Mouse (Mus musculus) left cerebral cortex, adult 11 months (tissue): ENCODE measurements around the gene Rtn3.
"Not testable (repeated sequence)": the region's sequence is repeated elsewhere in the genome, so short reads cannot be mapped to it uniquely, and the experiment has no call there.

Source experiments
- DNase-seq: peaks from one replicate; pipeline ENCODE4 v3.0.0; 2022; ENCODE audit warnings: low spot score

Rtn3 gene

DNA sequence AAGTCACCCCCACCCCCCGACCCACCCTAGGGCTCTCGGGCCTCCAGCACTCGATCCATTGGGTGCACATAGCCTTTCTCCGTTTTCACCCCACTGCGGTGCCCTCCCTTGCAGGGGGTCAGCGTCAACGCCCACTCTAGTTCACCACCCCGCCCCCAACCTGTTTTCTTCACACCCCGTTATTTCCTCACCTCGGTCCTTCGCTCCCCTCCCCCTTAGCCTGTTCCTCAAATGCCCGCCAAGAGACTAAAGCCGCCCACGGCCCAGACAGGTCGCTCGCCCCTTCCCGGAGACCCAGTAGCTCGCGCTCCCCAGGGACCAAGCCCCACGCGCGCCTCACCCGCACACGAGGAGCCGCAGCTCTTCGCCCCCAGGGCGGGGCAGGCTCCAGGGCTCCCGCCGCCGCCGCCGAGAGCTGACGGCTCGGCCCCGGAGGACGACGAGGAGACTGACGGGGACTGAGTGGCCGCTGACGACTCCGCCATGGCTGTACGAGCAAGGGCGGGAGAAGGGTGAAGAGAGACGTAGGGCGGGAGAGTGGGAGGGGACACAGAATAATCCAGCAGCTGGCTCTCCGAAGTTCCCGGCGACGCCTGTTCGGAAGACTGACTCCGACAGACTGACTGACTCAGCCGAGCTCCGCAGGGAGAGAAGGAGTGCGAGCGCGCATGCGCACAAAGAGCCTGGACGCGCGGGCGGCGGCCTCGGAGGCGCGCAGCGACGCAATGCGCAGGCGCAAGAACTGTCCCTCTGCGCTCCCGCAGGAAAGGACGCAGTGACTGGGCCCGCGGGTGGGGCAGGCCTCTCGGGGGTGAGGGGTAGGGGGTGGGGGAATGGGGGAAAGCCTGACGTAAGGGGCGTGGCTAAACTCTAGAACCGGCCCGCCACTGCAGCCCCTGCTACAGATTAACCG is at the start of gene Rtn3:
Rtn3 (minus strand) TSS at position 683 of the 913 bp plus-strand sequence.
- peak; percentile 93 for DNase-seq

DNA sequence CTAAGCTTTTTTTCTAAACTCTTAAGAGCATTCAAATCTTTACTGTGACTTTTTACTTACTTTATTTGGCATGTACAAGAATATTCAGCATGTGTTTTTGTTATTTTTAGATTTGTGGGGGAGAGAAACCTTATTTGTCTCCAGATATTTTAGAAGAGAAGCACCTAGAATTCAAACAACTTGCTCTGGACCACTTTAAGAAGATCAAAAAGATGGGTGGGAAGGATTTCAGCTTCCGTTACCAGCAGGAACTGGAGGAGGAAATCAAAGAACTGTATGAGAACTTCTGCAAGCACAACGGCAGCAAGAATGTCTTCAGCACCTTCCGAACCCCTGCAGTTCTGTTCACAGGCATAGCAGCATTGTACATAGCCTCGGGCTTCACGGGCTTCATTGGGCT is 48.8 kb upstream of the Rtn3 start:
- DNase-seq, result peak; percentile 18

DNA sequence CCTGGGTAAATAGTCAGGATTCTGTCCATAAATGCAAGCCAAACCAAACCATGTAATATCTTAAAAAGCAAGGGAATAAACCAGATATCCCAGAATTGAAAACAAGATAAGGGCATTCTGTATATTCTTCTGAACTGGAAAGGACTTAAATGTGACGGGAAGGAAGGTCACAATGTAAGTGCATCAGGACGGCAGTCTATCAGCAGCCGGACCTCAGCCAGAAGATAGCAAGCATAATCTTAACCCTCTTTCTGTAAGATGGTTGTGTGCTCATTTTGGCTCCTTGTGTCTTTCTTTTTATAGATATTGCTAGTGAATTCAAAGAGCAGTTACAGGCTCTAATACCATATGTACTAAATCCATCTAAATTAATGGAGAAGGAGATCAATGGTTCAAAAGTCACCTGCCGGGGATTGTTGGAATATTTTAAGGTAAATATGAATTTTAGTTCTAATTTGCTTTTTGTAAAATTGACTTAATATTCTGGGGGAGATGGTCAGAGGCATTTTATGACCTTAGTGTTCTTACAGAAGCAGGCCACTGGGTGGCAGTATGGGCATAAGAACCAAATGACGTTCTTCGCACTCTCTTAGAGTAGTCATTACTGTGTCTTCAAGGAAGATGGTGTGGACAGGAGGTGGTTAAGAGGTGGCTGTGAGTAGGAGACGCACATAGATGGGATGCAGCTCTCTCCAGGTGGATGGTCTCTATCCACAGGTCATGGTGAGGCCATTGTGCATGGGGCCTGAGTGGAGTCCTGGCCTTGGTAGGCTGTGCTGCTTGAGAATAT is 45.8 kb upstream of the Rtn3 start:
- peak; percentile 34 for DNase-seq

DNA sequence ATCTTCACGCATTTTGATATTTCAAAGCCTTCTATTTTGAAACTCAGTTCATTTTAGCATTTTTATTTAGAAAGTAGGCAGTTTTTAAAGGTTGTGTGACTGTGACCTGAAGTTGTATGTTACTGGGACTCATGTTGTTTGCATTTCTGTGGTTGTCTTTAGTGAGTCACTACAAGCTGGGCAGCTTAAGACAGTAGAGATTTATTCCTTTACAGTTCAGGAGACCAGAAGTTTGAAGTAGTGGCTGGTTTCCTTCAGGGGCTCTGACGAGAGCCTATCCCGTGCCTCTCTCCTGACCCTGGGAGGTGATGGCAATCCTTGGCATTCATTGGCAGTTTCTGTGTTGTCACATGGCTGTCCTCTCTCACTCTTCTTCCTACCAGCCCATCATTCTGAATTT is 41.8 kb upstream of the Rtn3 start:
- no peak for DNase-seq

GRCm38 (mm10) chr19:7523781-7524180 is 40.7 kb upstream of the Rtn3 start:
- no peak for DNase-seq

- DNase-seq, result no peak
These were observed 40.2 kb upstream of the Rtn3 start for GRCm38 (mm10) chr19:7523292-7523691.

GRCm38 (mm10) chr19:7522856-7523255 is 39.8 kb upstream of the Rtn3 start:
- DNase-seq, result no peak

GRCm38 (mm10) chr19:7521619-7522018 is 38.5 kb upstream of the Rtn3 start:
- no peak for DNase-seq

DNA sequence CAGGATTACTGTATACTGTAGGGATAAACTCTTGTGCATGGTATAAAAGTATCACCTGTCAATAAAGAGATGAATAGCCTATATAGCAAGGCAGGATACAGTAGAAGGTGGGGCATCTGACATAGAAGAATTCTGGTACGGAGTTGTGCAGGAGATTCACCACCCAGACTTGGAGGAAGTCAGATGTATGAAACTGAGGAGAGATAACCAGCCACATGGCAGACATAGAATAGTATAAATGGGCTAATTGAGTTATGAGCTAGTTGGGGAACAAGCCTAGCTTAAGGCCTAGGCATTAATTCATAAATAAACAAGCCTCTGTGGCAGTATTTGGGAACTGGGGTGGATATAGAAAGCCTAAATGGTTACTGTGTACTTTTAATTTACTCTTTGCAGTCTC is 33.4 kb upstream of the Rtn3 start:
- no peak for DNase-seq

- no peak for DNase-seq
These were observed 24.9 kb upstream of the Rtn3 start for GRCm38 (mm10) chr19:7508026-7508425.

DNA sequence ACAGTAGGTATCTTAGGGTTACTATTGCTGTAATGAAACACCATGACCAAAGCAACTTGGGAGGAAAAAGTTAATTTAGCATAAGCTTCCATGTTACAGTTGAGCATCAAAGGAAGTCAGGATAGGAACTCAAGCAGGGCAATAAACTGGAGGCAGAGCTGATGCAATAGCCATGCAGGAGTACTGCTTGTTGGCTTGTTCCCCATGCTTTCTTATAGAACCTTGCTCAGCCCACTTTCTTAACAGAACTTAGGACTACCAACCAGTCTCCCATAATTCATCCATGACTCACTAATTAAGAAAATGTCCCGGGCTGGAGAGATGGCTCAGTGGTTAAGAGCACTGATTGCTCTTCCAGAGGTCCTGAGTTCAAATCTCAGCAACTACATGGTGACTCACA is 23.2 kb upstream of the Rtn3 start:
- DNase-seq, result no peak

- DNase-seq, result no peak
These were observed 19.4 kb upstream of the Rtn3 start for GRCm38 (mm10) chr19:7502432-7502831.

DNA sequence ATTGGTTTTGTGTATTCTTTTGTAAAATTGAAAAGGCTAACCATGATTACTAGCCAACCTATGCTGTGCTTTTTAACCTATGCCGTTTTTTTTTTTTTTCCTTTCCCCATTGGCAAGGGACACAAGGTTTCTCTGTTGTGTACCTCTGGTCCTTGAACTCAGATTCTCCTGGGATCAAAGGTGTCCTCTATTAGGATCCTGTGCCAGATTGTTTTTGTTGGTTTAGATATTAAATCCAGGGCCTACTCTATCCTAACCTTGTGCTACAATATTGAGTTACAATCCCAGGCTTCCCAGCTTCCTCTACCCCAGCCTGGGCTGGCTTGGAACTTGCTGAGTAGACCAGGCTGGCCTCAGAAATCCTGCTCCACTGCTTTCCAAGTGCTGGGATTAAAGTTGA is 17.6 kb upstream of the Rtn3 start:
- DNase-seq, result no peak

- DNase-seq, result no peak
These were observed 15.7 kb upstream of the Rtn3 start for GRCm38 (mm10) chr19:7498816-7499215.

- not testable (repeated sequence) for DNase-seq
These were observed 13.0 kb upstream of the Rtn3 start for GRCm38 (mm10) chr19:7496070-7496469.

GRCm38 (mm10) chr19:7495221-7496038 is 12.3 kb upstream of the Rtn3 start:
- no peak for DNase-seq

GRCm38 (mm10) chr19:7494187-7495015 is 11.3 kb upstream of the Rtn3 start:
- DNase-seq, result peak; percentile 97

GRCm38 (mm10) chr19:7493352-7494186 is 10.5 kb upstream of the Rtn3 start, which contains the start of gene Atl3:
Gene Atl3 (plus strand): TSS chr19:7494040.
- DNase-seq, result no peak

DNA sequence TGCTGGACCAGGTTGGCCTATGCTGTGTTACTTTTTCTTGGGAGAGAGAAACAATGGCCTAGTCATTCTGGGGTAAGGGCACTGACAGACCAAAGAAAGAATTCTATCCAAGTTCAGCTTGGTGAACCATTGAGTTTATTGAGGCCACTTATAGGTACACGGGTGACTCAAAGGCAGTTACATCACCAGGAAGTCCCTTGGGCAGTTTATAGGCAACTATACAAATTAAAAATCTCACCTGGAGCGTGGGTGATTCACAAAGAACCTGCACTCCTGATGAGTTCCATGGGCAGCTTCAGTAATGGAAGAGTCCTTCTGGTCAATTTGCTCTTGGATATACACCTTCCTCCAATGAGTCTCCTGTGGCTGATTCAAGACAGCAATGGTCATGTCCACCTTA is 9.6 kb upstream of the Rtn3 start:
- no peak for DNase-seq

- DNase-seq, result no peak
These were observed 8.9 kb upstream of the Rtn3 start for GRCm38 (mm10) chr19:7491960-7492359.
